Mouse (Mus musculus) urinary bladder, postnatal 14 days (tissue): Measurements from ENCODE around the gene Zfp456.
A peak's percentile ranks its signal among the peaks of the same experiment; 100 is the strongest.
"Not testable (repeated sequence)": the region's sequence is repeated elsewhere in the genome, so short reads cannot be mapped to it uniquely, and the experiment has no call there.

ENCODE experiments used
- DNase-seq: peaks from one replicate; pipeline ENCODE4 v3.0.0; 2021; ENCODE audit warnings: low spot score

Gene Zfp456

GRCm38 (mm10) chr13:67375050-67375911 is at the start of gene Zfp456, which contains the start of gene Gm28041:
Zfp456 (minus strand) TSS chr13:67375810.
Gm28041 (minus strand) TSS chr13:67375733.
- DNase-seq, result peak; percentile 73

GRCm38 (mm10) chr13:67422532-67422931 is 46.9 kb upstream of the Zfp456 start:
- not testable (repeated sequence) for DNase-seq

DNA sequence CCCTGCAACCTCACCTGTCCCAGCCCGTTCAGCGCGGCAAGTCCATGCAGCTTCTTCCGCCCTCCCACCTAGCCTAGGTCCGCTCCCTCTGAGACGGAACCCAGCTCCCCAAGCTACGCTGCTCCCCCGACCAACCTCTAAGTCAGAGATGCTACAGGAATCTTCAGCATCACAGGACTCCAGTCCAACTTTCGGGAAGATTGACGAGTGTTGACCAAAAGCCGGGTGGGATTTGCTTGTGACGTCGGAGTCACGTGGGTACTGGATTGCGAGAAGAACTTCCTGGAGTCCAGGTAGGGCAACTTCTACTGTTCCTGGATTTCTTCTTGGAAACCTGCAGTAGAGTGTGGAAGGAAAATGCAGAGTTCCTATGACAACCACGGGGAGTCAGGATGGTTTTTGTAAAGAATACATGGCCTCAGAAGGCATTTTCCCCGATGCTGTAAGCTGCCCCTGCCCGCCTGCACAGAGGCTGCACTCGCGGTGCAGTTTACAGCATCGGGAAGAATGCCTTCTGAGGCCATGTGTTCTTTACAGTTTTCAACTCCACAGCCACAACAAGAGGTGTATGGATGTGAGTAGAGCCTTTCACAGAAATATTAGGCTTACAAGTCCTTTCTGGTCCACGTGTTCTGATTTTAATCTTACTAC is 45.7 kb upstream of the Zfp456 start, which contains the start of gene Zfp459:
Gene Zfp459 (minus strand): TSS at position 212 of the 651 bp plus-strand sequence.
- DNase-seq, result peak; percentile 54

- DNase-seq, result no peak
Observed at GRCm38 (mm10) chr13:67420558-67421206, 45.1 kb upstream of the Zfp456 start.

DNA sequence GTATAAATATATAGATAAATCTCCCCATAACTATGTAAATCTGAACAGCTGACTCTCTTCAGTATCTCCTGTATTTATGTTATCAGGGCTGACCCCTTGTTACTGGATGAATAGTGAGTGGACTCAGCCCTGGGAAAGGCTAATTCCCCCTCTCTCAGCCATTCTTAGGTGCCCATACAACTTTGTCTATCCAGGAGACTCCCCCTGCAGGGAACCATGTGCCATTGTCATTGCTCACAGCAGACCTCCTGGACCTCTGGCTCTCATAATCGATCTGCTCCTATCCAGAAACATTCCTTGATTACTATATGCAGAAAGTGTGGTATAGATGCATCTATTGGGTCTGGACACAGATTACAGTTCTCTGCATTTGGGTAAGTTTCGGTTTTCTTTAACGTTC is 41.2 kb upstream of the Zfp456 start:
- no peak for DNase-seq

- no peak for DNase-seq
Observed at GRCm38 (mm10) chr13:67415759-67416158, 40.1 kb upstream of the Zfp456 start.

DNA sequence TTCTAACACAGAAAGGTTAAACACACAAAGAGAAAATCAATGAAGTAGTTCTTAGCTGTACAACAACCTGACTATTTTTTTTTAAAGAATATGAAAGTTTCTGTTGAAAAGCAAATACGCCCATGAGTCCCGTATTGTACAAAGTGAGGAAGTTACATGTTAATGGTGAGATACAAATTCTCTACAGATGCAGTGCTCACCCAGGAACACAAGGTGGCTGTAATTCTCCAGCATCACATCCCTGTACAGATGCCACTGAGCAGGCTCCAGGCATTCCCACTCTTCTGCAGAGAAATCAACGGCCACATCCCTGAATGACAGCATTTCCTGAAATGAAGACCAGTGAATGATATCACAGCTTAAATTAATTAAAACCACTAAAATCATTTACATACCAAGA is 38.0 kb upstream of the Zfp456 start:
- DNase-seq, result not testable (repeated sequence)

- peak; percentile 70 for DNase-seq
Observed at GRCm38 (mm10) chr13:67399183-67399903, 23.7 kb upstream of the Zfp456 start, which contains the start of gene Zfp429. Zfp429 (minus strand) TSS chr13:67399819.

GRCm38 (mm10) chr13:67376255-67376654 is 645 bp upstream of the Zfp456 start:
- not testable (repeated sequence) for DNase-seq

- peak; percentile 92 for DNase-seq
Observed at GRCm38 (mm10) chr13:67360131-67360744, 15.4 kb downstream of the Zfp456 start, which contains the start of the genes Gm28044 and Zfp953. Gm28044 (minus strand) TSS chr13:67360536. Zfp953 (minus strand) TSS chr13:67360605.

DNA sequence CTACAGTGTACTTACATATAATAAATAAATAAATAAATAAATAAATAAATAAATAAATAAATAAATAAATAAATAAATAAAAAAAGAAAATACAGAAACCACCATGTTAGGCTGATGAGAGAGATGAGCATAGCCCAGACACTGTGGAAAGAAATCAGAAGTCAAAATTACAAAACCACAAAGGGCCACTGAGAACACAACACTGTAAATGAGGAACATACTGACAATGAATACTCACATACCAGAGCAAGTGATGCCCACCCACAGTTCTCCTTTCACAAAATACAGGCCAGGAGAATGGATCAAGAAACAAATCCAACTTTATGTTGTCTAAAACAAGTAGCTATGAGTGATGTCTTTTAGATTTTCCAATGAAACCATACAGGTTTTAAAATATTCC is 23.8 kb downstream of the Zfp456 start:
- DNase-seq, result no peak

DNA sequence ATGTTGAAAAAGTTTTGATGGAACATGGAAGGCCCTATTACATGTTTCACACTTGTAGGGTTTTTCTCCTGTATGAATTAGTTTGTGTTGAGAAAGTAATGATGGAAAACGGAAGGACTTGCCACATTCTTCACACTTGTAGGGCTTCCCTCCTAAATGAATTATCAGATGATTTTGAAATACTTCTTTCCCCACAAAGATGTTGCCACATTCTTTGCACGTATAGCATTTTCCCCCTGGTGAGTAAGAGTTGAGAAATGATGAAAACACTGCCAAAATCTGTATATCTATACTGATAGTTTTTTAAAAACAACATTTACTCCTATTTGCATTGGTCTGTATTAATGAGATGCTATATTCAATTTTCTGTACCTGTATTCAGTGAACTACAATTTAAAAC is 32.2 kb downstream of the Zfp456 start:
- DNase-seq, result no peak

- DNase-seq, result no peak
Observed at GRCm38 (mm10) chr13:67332877-67333276, 42.7 kb downstream of the Zfp456 start.

DNA sequence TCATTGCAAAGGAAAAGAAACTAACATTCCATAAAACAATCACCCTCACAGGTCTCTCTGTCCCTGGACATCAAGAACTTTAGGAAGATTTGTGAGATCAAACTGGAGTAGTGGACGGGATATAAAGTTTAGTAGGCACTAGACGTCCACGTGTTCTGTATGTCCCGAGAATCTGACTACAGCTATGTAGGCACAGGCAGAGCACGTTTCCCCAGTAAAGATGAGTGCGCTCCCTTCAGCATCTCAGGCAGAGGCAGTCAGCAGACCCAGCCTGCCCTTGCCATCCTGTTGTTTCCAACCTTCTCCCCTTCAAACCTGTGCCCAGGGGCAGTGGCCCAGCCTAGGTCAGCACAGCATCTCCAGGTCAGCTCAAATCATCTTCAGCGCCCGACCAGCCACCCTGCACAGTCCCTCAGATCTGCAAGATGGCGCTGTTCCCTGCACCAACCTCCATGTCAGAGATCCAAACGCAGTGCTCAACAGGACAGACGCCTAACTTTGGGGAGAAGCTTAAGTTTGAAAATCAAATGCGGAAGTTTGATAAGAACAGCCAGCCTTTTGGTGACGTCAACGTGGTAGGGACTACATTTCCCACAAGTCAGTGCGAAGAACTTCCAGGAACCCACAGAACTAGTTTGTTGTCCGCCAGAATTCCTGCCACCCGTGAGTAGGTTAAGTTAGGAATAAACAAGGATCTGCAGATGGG is 43.4 kb downstream of the Zfp456 start, which contains the start of gene Zfp595:
Gene Zfp595 (minus strand): TSS at position 552 of the 706 bp plus-strand sequence.
- peak; percentile 85 for DNase-seq
